Mouse (Mus musculus) pancreas, adult 10 weeks (tissue): Measurements from ENCODE around the gene Gfi1. TPM values are rescaled to one million over a fixed set of nuclear protein-coding genes. Genes with fewer than 3 reads are reported as not detected.

Experiments
- polyA plus RNA-seq: library from polyadenylated mRNA; stranded (reverse); fragments of 350-450 nt; fragmentation: Illumina TruSeq; extraction: RNeasy Lipid Tissue Mini Kit (QIAGEN cat#74804); gene quantifications from one replicate; pipeline ENCODE4 v1.2.3, GENCODE M21; 2015; ENCODE audit warnings: low read depth, low replicate concordance; ENCODE audit not compliant: insufficient read depth

Gfi1 gene
- polyA plus RNA-seq = 7.1 TPM

DNA sequence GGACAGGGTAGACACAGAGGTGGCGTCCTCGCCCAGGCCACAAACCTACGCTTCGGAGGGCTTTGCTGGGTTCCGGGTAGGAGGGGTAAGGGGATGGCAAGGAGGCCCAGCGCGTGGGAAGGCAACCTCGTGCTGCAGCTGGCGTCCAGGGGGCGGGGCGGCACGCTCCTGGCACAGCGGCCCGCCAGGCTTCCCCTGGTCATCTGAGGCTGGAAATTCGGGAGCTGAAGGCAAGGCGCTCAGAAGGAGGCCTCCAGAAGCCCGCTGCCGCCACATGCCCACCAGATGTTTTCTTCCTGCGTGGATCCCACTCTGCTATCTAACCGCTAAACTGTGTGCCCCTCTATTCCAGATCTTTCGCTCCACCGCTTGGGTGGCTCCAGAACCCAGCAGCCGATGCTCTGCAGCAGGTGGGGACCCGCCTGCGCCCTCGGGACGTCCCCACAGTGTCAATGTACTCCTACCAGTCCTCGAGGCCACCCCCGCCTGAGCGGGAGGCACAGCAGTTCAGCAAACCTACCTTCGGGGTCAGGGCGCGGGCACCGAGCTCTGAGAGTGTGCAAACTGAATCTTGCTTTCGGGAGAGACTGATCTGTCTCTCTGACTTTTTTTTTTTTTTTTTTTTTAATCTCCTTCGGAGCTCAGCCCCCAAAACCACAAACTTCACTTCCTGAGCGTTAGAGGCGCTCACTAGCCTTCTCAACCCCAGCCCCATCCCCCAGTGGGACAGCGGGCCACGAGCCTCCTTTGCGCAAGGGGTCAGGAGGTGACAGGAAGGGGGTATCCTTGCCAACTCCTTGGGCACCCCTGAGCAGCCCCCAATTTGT is at the start of gene Gfi1:
TSS of gene Gfi1 (minus strand) at position 602 of the 827 bp plus-strand sequence.

Other genes starting within 250 kb of the Gfi1 start
- not detected for gene Gm42669, start 218.4 kb downstream of the Gfi1 start, polyA plus RNA-seq
- gene 1700028K03Rik, start 191.3 kb downstream of the Gfi1 start, polyA plus RNA-seq = not detected
- 6.6 TPM for gene Rpap2, start 128.7 kb downstream of the Gfi1 start, polyA plus RNA-seq
- gene Glmn, start 128.1 kb downstream of the Gfi1 start, polyA plus RNA-seq = 1.9 TPM
- not detected for gene Ube2d2b, start 104.1 kb upstream of the Gfi1 start, polyA plus RNA-seq
- gene Evi5, start 149.1 kb upstream of the Gfi1 start, polyA plus RNA-seq = 7.3 TPM
- gene Rpl5, start 174.5 kb upstream of the Gfi1 start, polyA plus RNA-seq = 308 TPM